Mouse (Mus musculus) bone marrow macrophage, adult 2 months (primary cell): ENCODE data around the gene Synrg.

Experiments
- CTCF ChIP-seq: IDR thresholded peaks from 2 replicates; pipeline ENCODE4 v1.5.1; 2012; ENCODE audit warnings: low read depth, mild to moderate bottlenecking, low read length, moderate library complexity
- POLR2A ChIP-seq: IDR thresholded peaks from 2 replicates; pipeline ENCODE4 v1.6.1; 2012; ENCODE audit warnings: mild to moderate bottlenecking, low read depth, low read length, borderline replicate concordance

DNA sequence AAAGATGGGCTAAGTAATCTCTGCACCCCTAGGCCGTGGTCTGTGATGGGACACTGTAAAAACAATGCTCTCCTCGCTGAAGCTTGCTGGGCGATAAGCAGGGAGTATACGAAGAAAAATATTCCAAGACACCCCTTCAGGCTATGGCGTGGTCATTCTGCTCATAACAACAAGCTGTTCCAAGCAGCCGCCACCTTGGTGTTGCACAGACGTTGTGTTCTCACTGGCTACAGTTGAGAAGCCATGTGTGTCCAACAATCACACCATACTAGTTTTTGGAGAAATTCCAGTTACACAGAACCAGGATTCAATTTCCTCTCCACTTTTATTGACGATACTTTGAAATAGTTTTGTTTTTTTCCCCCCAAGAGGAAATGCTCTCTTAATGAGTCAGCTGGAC lies 25.7 kb upstream of the Synrg start:
- TF ChIP-seq CTCF (no peak), POLR2A (no peak)
